Mouse (Mus musculus) ES-E14 (cell line): ENCODE results near the gene Phrf1. TPM values are rescaled to one million over a fixed set of nuclear protein-coding genes. Genes with fewer than 3 reads are reported as not detected.

ENCODE experiments used
- DNase-seq: peaks from one replicate; pipeline ENCODE4 v3.0.0-alpha.2; 2013; ENCODE audit warnings: low read depth, low spot score
- H3K27ac ChIP-seq: 2 replicates; pipeline ENCODE4 v1.5.1; 2012; ENCODE audit warnings: low read depth, mild to moderate bottlenecking, low read length, moderate library complexity, mixed read lengths; ENCODE audit not compliant: poor library complexity, insufficient read depth, severe bottlenecking
- H3K36me3 ChIP-seq: 2 replicates; pipeline ENCODE4 v1.6.1; 2012; ENCODE audit warnings: mild to moderate bottlenecking, low read length, moderate library complexity, mixed read lengths; ENCODE audit not compliant: control insufficient read depth, poor library complexity, insufficient read depth, severe bottlenecking
- H3K4me1 ChIP-seq, 2 experiments: fragments of 150-350 bp in 1 of 2; sonication (generic) in 1 of 2; 2 replicates each; pipeline ENCODE4 v1.6.1; 2012; ENCODE audit warnings: low read length in 2 of 2, mild to moderate bottlenecking in 1 of 2, mixed read lengths in 1 of 2; ENCODE audit not compliant: control insufficient read depth in 2 of 2, insufficient read depth in 2 of 2, poor library complexity in 1 of 2
- H3K4me3 ChIP-seq, 2 experiments: fragments of 150-350 bp in 1 of 2; sonication (generic) in 1 of 2; 2 replicates each; pipeline ENCODE4 v1.5.1; 2012; ENCODE audit warnings: low read length in 2 of 2, low read depth in 1 of 2, mild to moderate bottlenecking in 1 of 2, mixed read lengths in 1 of 2; ENCODE audit not compliant: insufficient read depth in 1 of 2, poor library complexity in 1 of 2, severe bottlenecking in 1 of 2
- H3K9ac ChIP-seq: 2 replicates; pipeline ENCODE4 v1.6.1; 2012; ENCODE audit warnings: low read depth, mild to moderate bottlenecking, low read length, mixed read lengths; ENCODE audit not compliant: poor library complexity, insufficient read depth, severe bottlenecking
- H3K9me3 ChIP-seq: fragments of 150-350 bp; sonication (generic); 2 replicates; pipeline ENCODE4 v1.6.1; 2012; ENCODE audit warnings: low read depth, mild to moderate bottlenecking, low read length; ENCODE audit not compliant: control insufficient read depth, insufficient read depth
- CHD2 ChIP-seq: IDR thresholded peaks from 2 replicates; pipeline ENCODE4 v1.6.1; 2014; ENCODE audit warnings: mild to moderate bottlenecking, low read depth, low read length, inconsistent platforms
- HCFC1 ChIP-seq: IDR thresholded peaks from 2 replicates; pipeline ENCODE4 v1.6.1; 2012; ENCODE audit warnings: low read length, inconsistent platforms, borderline replicate concordance; ENCODE audit not compliant: insufficient read depth
- MAFK ChIP-seq: IDR thresholded peaks from 2 replicates; pipeline ENCODE4 v1.6.1; 2014; ENCODE audit warnings: mild to moderate bottlenecking, low read depth, low read length, inconsistent platforms; ENCODE audit not compliant: insufficient read depth
- ZC3H11A ChIP-seq: IDR thresholded peaks from 2 replicates; pipeline ENCODE4 v1.6.1; 2012; ENCODE audit warnings: low read depth, mild to moderate bottlenecking, inconsistent platforms, low read length, borderline replicate concordance
- ZNF384 ChIP-seq: IDR thresholded peaks from 2 replicates; pipeline ENCODE4 v1.6.1; 2012; ENCODE audit warnings: low read depth, low read length, inconsistent platforms
- in situ Hi-C, 2 experiments: fragments of 600-800 bp; cut with MboI; formaldehyde crosslinking; loops; one replicate each; pipeline ENCODE4 v1.15.1; 2025; ENCODE audit warnings: low sequenced_read_pairs in 2 of 2, inconsistent platforms in 1 of 2; ENCODE audit not compliant: unreplicated experiment in 2 of 2
- total RNA-seq: library from RNA; depleted of rRNA; stranded (reverse); fragments of 300-350 nt; gene quantifications from 2 replicates; pipeline ENCODE4 v1.2.3, GENCODE M21; 2012

The Phrf1 gene
- total RNA-seq, 1 experiment, result 101 TPM

GRCm38 (mm10) chr7:141194409-141194808 lies 34.2 kb upstream of the Phrf1 start:
- no peak for TF ChIP-seq CHD2
- no peak for TF ChIP-seq ZNF384
- TF ChIP-seq ZC3H11A, result no peak
- no peak for TF ChIP-seq MAFK
- no peak for TF ChIP-seq HCFC1
- Histone ChIP-seq H3K9me3 (no peaks in the 10 kb centered on the region), H3K4me1 (peaks cover 0 to 17% of the 10 kb centered on the region in 2 experiments; a peak in 1 of 4 replicates), H3K36me3 (peaks cover 28% of the 10 kb centered on the region), H3K27ac (no peak overlapping the region), H3K9ac (peak overlapping the region; percentile 76; the same call in 1 of the 2 replicates), H3K4me3 (peak overlapping the region; percentile 82 to 100)
- DNase-seq, result no peak
- in situ Hi-C loops, result no loop called here

- in situ Hi-C loops, result no loop called here
- TF ChIP-seq ZC3H11A (no peak), CHD2 (no peak), ZNF384 (no peak), MAFK (no peak), HCFC1 (no peak)
- peaks cover 0 to 17% of the 10 kb centered on the region in 2 experiments; a peak in 1 of 4 replicates for H3K4me1 ChIP-seq
Observed at GRCm38 (mm10) chr7:141194830-141195229, 33.8 kb upstream of the Phrf1 start.

DNA sequence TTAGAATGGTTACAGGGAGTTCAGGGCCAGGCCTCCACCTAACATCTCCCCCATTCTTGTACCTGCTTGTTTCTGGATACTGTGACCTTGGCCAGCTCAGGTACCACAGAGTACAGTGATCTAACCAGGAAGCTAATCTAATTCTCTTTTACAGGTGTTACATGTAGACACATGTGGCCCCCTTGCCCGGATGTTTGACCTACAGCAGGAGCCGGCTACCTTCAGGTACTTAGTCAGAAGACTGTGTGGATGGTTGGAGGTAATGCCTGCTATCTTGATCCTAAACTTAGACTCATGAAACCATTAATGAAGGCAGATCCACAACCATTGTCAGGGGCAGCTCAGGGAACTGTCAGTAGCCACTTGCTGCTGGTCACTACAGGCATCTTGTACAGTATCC lies 32.8 kb upstream of the Phrf1 start:
- H3K4me1 ChIP-seq, result peaks cover 0 to 17% of the 10 kb centered on the region in 2 experiments; a peak in 1 of 4 replicates
- no peak for DNase-seq
- no peaks in the 10 kb centered on the region for H3K9me3 ChIP-seq
- in situ Hi-C loops, result no loop called here
- peaks cover 16% of the 10 kb centered on the region for H3K36me3 ChIP-seq
- H3K27ac ChIP-seq, result no peak overlapping the region
- no peak overlapping the region for H3K4me3 ChIP-seq
- TF ChIP-seq ZNF384 (no peak), ZC3H11A (no peak), HCFC1 (no peak), CHD2 (no peak), MAFK (no peak)
- no peak overlapping the region for H3K9ac ChIP-seq

More at GRCm38 (mm10) chr7:141194830-141195229, 33.8 kb upstream of the Phrf1 start:
- H3K4me3 ChIP-seq, result peak overlapping the region; percentile 82 to 100
- peak overlapping the region; percentile 76 for H3K9ac ChIP-seq
- H3K36me3 ChIP-seq, result peaks cover 25% of the 10 kb centered on the region
- no peak overlapping the region for H3K27ac ChIP-seq
- no peaks in the 10 kb centered on the region for H3K9me3 ChIP-seq
- DNase-seq, result peak; percentile 90

DNA sequence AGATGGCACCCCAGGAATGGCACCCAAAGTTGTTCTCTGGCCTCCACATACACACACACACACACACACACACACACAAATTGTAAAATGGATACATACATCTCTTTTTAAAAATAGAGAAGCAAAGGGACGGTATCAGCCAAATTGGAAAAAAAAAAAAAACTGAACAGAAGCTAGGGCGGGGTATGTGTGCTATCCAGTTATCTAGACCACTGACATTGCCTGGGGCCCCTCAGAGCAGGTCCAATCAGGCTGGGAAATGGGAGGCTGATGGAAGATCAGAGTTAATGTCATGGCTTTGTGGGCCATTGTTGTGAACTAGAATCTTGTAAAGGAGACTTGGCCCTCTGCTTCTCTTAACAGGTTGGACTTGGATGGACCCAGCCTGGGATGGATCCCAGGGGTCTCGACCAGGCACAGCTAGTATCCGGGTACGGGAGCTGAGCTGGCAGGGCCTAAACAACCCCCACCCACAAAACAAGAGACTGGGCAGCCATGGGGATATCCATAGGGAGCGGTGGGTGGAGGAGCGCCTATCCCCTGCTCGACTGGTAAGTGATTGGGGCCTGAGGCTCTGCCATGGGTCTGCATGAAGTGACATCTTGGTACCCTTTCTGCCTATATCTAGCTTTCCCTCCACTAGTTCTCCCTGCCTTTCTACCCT lies 31.8 kb upstream of the Phrf1 start:
- TF ChIP-seq MAFK, result no peak
- TF ChIP-seq CHD2, result no peak
- no peak for TF ChIP-seq ZC3H11A
- TF ChIP-seq HCFC1, result no peak
- no peak for TF ChIP-seq ZNF384
- Histone ChIP-seq H3K9me3 (no peaks in the 10 kb centered on the region), H3K36me3 (peaks cover 6% of the 10 kb centered on the region), H3K4me3 (no peak overlapping the region), H3K27ac (no peak overlapping the region), H3K9ac (no peak overlapping the region), H3K4me1 (peaks cover 0 to 13% of the 10 kb centered on the region in 2 experiments; a peak in 1 of 4 replicates)
- DNase-seq, result no peak
- in situ Hi-C loops, result no loop called here
